Mouse (Mus musculus) forebrain, embryonic 14.5 days (tissue): ENCODE data around the gene Nell1. TPM values are rescaled to one million over a fixed set of nuclear protein-coding genes. Genes with fewer than 3 reads are reported as not detected.

ENCODE experiments used
- ATAC-seq: fragments of 200-750 bp; cut with Nextera tagmentation; 2 replicates; pipeline ENCODE4 v1.8.0; 2017; ENCODE audit warnings: mild to moderate bottlenecking, moderate library complexity
- DNase-seq: peaks from one replicate; pipeline ENCODE4 v3.0.0-alpha.2; 2015; ENCODE audit warnings: low spot score
- H3K27ac ChIP-seq: fragments of 300-500 bp; sonication (generic); 2 replicates; pipeline ENCODE4 v1.5.1; 2014; ENCODE audit warnings: low read depth, mild to moderate bottlenecking, control low read depth, low read length, moderate library complexity
- H3K27me3 ChIP-seq: fragments of 300-500 bp; sonication (generic); replicated peaks from 2 replicates; pipeline ENCODE4 v1.6.1; 2014; ENCODE audit warnings: low read length, control low read depth, mixed read lengths; ENCODE audit not compliant: control insufficient read depth, insufficient read depth
- H3K36me3 ChIP-seq: fragments of 300-500 bp; sonication (generic); 2 replicates; pipeline ENCODE4 v1.6.1; 2014; ENCODE audit warnings: low read length, control low read depth; ENCODE audit not compliant: control insufficient read depth, insufficient read depth
- H3K4me1 ChIP-seq: fragments of 300-500 bp; sonication (generic); 2 replicates; pipeline ENCODE4 v1.6.1; 2014; ENCODE audit warnings: antibody characterized with exemption, low read length, control low read depth; ENCODE audit not compliant: control insufficient read depth, insufficient read depth
- H3K4me2 ChIP-seq: fragments of 300-500 bp; sonication (generic); 2 replicates; pipeline ENCODE4 v1.6.1; 2014; ENCODE audit warnings: mild to moderate bottlenecking, control low read depth, low read length
- H3K4me3 ChIP-seq: fragments of 300-500 bp; sonication (generic); 2 replicates; pipeline ENCODE4 v1.5.1; 2014; ENCODE audit warnings: low read depth, low read length, control low read depth
- H3K9ac ChIP-seq: fragments of 300-500 bp; sonication (generic); 2 replicates; pipeline ENCODE4 v1.6.1; 2014; ENCODE audit warnings: mild to moderate bottlenecking, low read length, control low read depth, moderate library complexity
- H3K9me3 ChIP-seq: fragments of 300-500 bp; sonication (generic); replicated peaks from 2 replicates; pipeline ENCODE4 v1.6.1; 2016; ENCODE audit warnings: low read length, control low read depth, mixed read lengths; ENCODE audit not compliant: control insufficient read depth
- WGBS: fragments of 180-500 bp; shearing (Covaris S2); extraction: QIAGEN DNeasy Blood & Tissue Kit; methylation state at CpG from one replicate; pipeline ENCODE4 v1.1.7; 2014; 5-methylcytosine and 5-hydroxymethylcytosine counted together
- polyA plus RNA-seq: library from polyadenylated mRNA; unstranded; fragments of >200 nt; fragmentation: Nextera tagmentation; extraction: Ambion mirVana; gene quantifications from 2 replicates; pipeline ENCODE4 v1.2.1, GENCODE M21; 2014

The Nell1 gene
- polyA plus RNA-seq, 1 experiment from 2014 or later = 9.7 TPM

DNA sequence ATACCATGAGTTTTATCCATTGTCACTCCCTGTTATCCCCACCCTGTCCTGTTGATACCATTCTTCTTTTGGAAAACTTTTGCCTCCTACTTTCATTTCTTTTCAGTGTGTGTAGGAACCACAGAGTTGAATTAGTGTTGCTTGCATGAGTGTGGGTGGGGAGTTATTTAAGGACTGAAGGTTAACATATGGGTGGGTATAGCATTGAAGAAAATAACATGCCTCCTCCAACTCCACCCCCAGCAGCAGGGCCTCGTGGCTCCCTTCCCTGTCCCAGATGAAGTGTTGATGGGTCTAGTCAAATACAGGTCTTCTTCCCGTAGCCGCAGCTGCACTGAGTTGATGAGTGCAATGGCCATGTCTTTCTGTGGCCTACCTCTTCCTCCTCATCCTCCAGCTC lies 278.5 kb downstream of the Nell1 start:
- no peaks in the 10 kb centered on the region for H3K27me3 ChIP-seq
- ATAC-seq = no peak
- H3K27ac ChIP-seq = no peak overlapping the region
- no peak for DNase-seq
- 88% methylated on average over 3 of the region's 3 CpGs for WGBS
- H3K4me2 ChIP-seq = no peak overlapping the region
- H3K36me3 ChIP-seq = no peaks in the 10 kb centered on the region
- no peak overlapping the region for H3K9ac ChIP-seq
- no peaks in the 10 kb centered on the region for H3K4me1 ChIP-seq
- H3K4me3 ChIP-seq = no peak overlapping the region
- H3K9me3 ChIP-seq = no peaks in the 10 kb centered on the region

GRCm38 (mm10) chr7:50260016-50260415 lies 285.4 kb downstream of the Nell1 start:
- H3K9me3 ChIP-seq = no peaks in the 10 kb centered on the region
- DNase-seq (no peak), ATAC-seq (no peak)
- no peaks in the 10 kb centered on the region for H3K36me3 ChIP-seq
- 63% methylated on average over 3 of the region's 3 CpGs for WGBS
- H3K4me3 ChIP-seq = no peak overlapping the region
- H3K9ac ChIP-seq = no peak overlapping the region
- H3K4me1 ChIP-seq = no peaks in the 10 kb centered on the region
- H3K27ac ChIP-seq = no peak overlapping the region
- no peak overlapping the region for H3K4me2 ChIP-seq
- H3K27me3 ChIP-seq = no peaks in the 10 kb centered on the region

- no peak overlapping the region for H3K9ac ChIP-seq
- H3K27ac ChIP-seq = no peak overlapping the region
- no peak overlapping the region for H3K4me3 ChIP-seq
- no peak overlapping the region for H3K4me2 ChIP-seq
- no peak for ATAC-seq
- WGBS = 92% methylated on average over 3 of the region's 3 CpGs
- no peaks in the 10 kb centered on the region for H3K27me3 ChIP-seq
- no peaks in the 10 kb centered on the region for H3K9me3 ChIP-seq
- no peak for DNase-seq
- no peaks in the 10 kb centered on the region for H3K36me3 ChIP-seq
- no peaks in the 10 kb centered on the region for H3K4me1 ChIP-seq
These were observed 320.8 kb downstream of the Nell1 start for GRCm38 (mm10) chr7:50295508-50295907.

- H3K27ac ChIP-seq = no peak overlapping the region
- 74% methylated on average over 5 of the region's 5 CpGs for WGBS
- no peak overlapping the region for H3K9ac ChIP-seq
- peak; percentile 14 for DNase-seq
- no peaks in the 10 kb centered on the region for H3K9me3 ChIP-seq
- H3K36me3 ChIP-seq = no peaks in the 10 kb centered on the region
- no peak for ATAC-seq
- H3K27me3 ChIP-seq = no peaks in the 10 kb centered on the region
- H3K4me1 ChIP-seq = no peaks in the 10 kb centered on the region
- no peak overlapping the region for H3K4me3 ChIP-seq
- no peak overlapping the region for H3K4me2 ChIP-seq
These were observed 363.6 kb downstream of the Nell1 start for GRCm38 (mm10) chr7:50338226-50338625.

DNA sequence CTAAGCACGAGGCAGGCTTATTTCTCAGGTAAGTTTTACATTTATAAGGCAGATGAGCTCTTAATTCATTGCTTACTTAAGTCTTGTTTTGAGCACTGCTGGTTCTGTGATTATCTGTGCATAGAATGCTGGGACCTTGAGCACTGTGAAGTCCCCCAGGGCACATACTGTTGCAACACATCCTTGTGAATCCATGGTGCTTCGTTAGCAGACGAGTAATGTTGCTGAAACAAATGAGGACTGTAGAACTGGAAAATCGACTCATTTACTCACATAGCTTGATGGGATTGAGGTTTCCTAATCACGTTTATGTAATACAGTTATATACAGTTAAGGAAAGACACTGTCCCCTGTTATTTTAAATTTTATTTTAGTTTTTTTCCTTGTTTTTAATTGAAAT lies 364.1 kb downstream of the Nell1 start:
- no peaks in the 10 kb centered on the region for H3K27me3 ChIP-seq
- H3K4me2 ChIP-seq = no peak overlapping the region
- ATAC-seq (no peak), DNase-seq (no peak)
- no peak overlapping the region for H3K9ac ChIP-seq
- no peak overlapping the region for H3K27ac ChIP-seq
- no peaks in the 10 kb centered on the region for H3K4me1 ChIP-seq
- no peak overlapping the region for H3K4me3 ChIP-seq
- WGBS = 47% methylated on average over 5 of the region's 5 CpGs
- H3K36me3 ChIP-seq = no peaks in the 10 kb centered on the region
- no peaks in the 10 kb centered on the region for H3K9me3 ChIP-seq

DNA sequence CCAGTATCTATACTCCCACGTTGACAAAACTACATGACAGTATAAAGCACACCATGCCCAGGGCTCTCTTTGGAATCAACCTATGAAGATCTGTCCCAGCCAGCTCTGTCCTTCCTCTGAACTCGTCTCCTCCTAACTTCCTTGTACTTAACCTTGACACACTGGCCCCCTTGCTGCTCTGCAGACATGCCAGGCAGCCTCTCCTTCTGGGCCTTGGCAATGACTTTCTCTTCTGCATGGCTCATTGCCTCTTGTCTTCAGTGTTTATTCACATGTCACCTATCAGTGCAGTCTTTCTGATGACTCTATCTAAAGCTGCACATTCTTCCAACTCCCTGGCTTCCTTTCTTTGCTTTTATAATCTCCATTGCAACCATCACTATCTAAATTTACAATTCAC lies 376.9 kb downstream of the Nell1 start:
- DNase-seq = no peak
- Histone ChIP-seq H3K36me3 (no peaks in the 10 kb centered on the region), H3K27me3 (no peaks in the 10 kb centered on the region), H3K4me2 (no peak overlapping the region), H3K9ac (no peak overlapping the region), H3K9me3 (no peaks in the 10 kb centered on the region), H3K4me3 (no peak overlapping the region), H3K4me1 (no peaks in the 10 kb centered on the region), H3K27ac (no peak overlapping the region)
- 64% methylated on average over 2 of the region's 2 CpGs for WGBS
- ATAC-seq = no peak

- DNase-seq = no peak
- Histone ChIP-seq H3K9me3 (no peaks in the 10 kb centered on the region), H3K4me3 (no peak overlapping the region), H3K36me3 (no peaks in the 10 kb centered on the region), H3K4me1 (no peaks in the 10 kb centered on the region), H3K27me3 (no peaks in the 10 kb centered on the region), H3K4me2 (no peak overlapping the region), H3K9ac (no peak overlapping the region), H3K27ac (no peak overlapping the region)
- ATAC-seq = no peak
- 68% methylated on average over 2 of the region's 2 CpGs for WGBS
These were observed 382.5 kb downstream of the Nell1 start for GRCm38 (mm10) chr7:50357213-50357612.

DNA sequence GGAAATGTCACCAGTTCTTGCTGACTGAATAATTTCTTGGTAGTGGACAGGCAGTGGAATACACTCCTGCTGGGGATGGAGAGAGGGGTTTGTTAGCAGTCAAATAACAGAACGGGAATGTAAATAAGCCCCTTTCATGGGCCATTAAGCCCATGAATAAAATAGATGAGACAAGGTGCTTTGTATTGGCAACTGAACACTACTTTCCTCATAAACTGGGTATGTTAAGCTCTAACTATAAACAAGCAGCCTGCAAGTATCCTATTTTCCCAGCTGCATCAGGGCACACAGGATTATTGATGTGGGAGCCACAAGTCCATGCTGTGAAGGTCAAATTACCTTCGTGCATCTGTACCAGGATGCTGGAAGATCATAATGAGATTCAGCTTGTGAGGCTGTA lies 387.4 kb downstream of the Nell1 start:
- ATAC-seq (no peak), DNase-seq (no peak)
- H3K27me3 ChIP-seq = no peaks in the 10 kb centered on the region
- no peaks in the 10 kb centered on the region for H3K9me3 ChIP-seq
- no peaks in the 10 kb centered on the region for H3K36me3 ChIP-seq
- no peak overlapping the region for H3K9ac ChIP-seq
- H3K27ac ChIP-seq = no peak overlapping the region
- no peaks in the 10 kb centered on the region for H3K4me1 ChIP-seq
- WGBS = 19% methylated on average over 2 of the region's 2 CpGs
- H3K4me3 ChIP-seq = no peak overlapping the region
- no peak overlapping the region for H3K4me2 ChIP-seq

- Histone ChIP-seq H3K9ac (no peak overlapping the region), H3K4me3 (no peak overlapping the region), H3K36me3 (no peaks in the 10 kb centered on the region), H3K9me3 (no peaks in the 10 kb centered on the region), H3K4me1 (no peaks in the 10 kb centered on the region), H3K27ac (no peak overlapping the region), H3K4me2 (no peak overlapping the region), H3K27me3 (no peaks in the 10 kb centered on the region)
- no peak for ATAC-seq
- 86% methylated on average over 4 of the region's 4 CpGs for WGBS
- no peak for DNase-seq
These were observed 400.2 kb downstream of the Nell1 start for GRCm38 (mm10) chr7:50374876-50375275.

GRCm38 (mm10) chr7:50410421-50410820 lies 435.8 kb downstream of the Nell1 start:
- Histone ChIP-seq H3K36me3 (no peaks in the 10 kb centered on the region), H3K4me3 (no peak overlapping the region), H3K9me3 (no peaks in the 10 kb centered on the region), H3K27ac (no peak overlapping the region), H3K27me3 (no peaks in the 10 kb centered on the region), H3K4me1 (no peaks in the 10 kb centered on the region), H3K4me2 (no peak overlapping the region), H3K9ac (no peak overlapping the region)
- ATAC-seq (no peak), DNase-seq (peak; percentile 6)
- WGBS = 74% methylated on average over 2 of the region's 2 CpGs
